In genomic region chr13:107954445-107955261, GRCm38 (mm10) we compare ENCODE assay signal across 7 mouse cellular contexts.
DNase-seq lines count a peak whose midpoint lies in the region; ATAC-seq and TF ChIP-seq lines count a peak whose summit lies in the region.

No protein-coding gene starts in this region.

- DNase-seq in midbrain, embryonic 10.5 days (ENCODE audit: low spot score): peak; percentile 66
- no peak for DNase-seq in midbrain, postnatal 0 days (ENCODE audit: low spot score)
- DNase-seq in limb, embryonic 14.5 days (ENCODE audit: low spot score): no peak
- no peak for DNase-seq in stomach, postnatal 0 days (ENCODE audit: low spot score)
- DNase-seq in layer of hippocampus, postnatal 10 days (ENCODE audit: low spot score in 2 of 2): no peak
- no peak for DNase-seq in cerebellum, adult 2 months

- WGBS in midbrain, embryonic 10.5 days: 5% methylated on average over 16 of the region's 16 CpGs
- WGBS in midbrain, postnatal 0 days: 36% methylated on average over 16 of the region's 16 CpGs
- WGBS in embryonic facial prominence, embryonic 13.5 days: 28% methylated on average over 16 of the region's 16 CpGs
- 38% methylated on average over 16 of the region's 16 CpGs for WGBS in limb, embryonic 14.5 days
- 38% methylated on average over 16 of the region's 16 CpGs for WGBS in stomach, postnatal 0 days
- 60% methylated on average over 16 of the region's 16 CpGs for WGBS in cerebellum, adult 2 months

- H3K4me2 ChIP-seq in midbrain, postnatal 0 days (ENCODE audit: low read depth, low read length, poor library complexity, severe bottlenecking): no peak overlapping the region
- H3K4me2 ChIP-seq in embryonic facial prominence, embryonic 13.5 days: peak overlapping the region; percentile 34
- H3K4me2 ChIP-seq in limb, embryonic 14.5 days (replicated peaks; ENCODE audit: low read depth, low read length, severe bottlenecking): 0 out of 2 replicates have a peak overlapping the region, but pooled peaks have one; percentile 15
- H3K4me2 ChIP-seq in stomach, postnatal 0 days (replicated peaks; ENCODE audit: low read depth): no peak overlapping the region

- TF ChIP-seq POLR2A in limb, embryonic 14.5 days (IDR thresholded peaks at IDR 0.05; ENCODE audit: borderline replicate concordance, extremely low read depth, insufficient read depth, insufficient read length): no peak
- no peak for TF ChIP-seq POLR2A in cerebellum, adult 2 months (IDR thresholded peaks at IDR 0.05; ENCODE audit: borderline replicate concordance, insufficient read depth, low read length)

- TF ChIP-seq CTCF in midbrain, postnatal 0 days (IDR thresholded peaks at IDR 0.05): no peak
- no peak for TF ChIP-seq CTCF in stomach, postnatal 0 days (IDR thresholded peaks at IDR 0.05; ENCODE audit: low read depth)
- TF ChIP-seq CTCF in cerebellum, adult 2 months (IDR thresholded peaks at IDR 0.05; ENCODE audit: borderline replicate concordance, insufficient read depth, low read depth, low read length): no peak

- H3K4me3 ChIP-seq in midbrain, embryonic 10.5 days: peak overlapping the region; percentile 41
- H3K4me3 ChIP-seq in midbrain, postnatal 0 days (ENCODE audit: low read depth, low read length): no peak overlapping the region
- H3K4me3 ChIP-seq in embryonic facial prominence, embryonic 13.5 days: no peak overlapping the region
- no peak overlapping the region for H3K4me3 ChIP-seq in limb, embryonic 14.5 days (replicated peaks; ENCODE audit: low read length)
- no peak overlapping the region for H3K4me3 ChIP-seq in stomach, postnatal 0 days (ENCODE audit: low read depth, low read length)
- no peak overlapping the region for H3K4me3 ChIP-seq in cerebellum, adult 2 months (replicated peaks; ENCODE audit: insufficient read depth, low read depth, low read length)

- H3K9me3 ChIP-seq in midbrain, embryonic 10.5 days (replicated peaks): no peaks in the 10 kb centered on the region
- no peaks in the 10 kb centered on the region for H3K9me3 ChIP-seq in midbrain, postnatal 0 days (ENCODE audit: low read length)
- H3K9me3 ChIP-seq in embryonic facial prominence, embryonic 13.5 days: no peaks in the 10 kb centered on the region
- no peaks in the 10 kb centered on the region for H3K9me3 ChIP-seq in limb, embryonic 14.5 days (ENCODE audit: control insufficient read depth, low read length)
- H3K9me3 ChIP-seq in stomach, postnatal 0 days (ENCODE audit: control insufficient read depth, low read length): no peaks in the 10 kb centered on the region

- no peak for TF ChIP-seq EP300 in stomach, postnatal 0 days (optimal IDR thresholded peaks at IDR 0.05)

- peaks cover 40% of the 10 kb centered on the region for H3K4me1 ChIP-seq in midbrain, embryonic 10.5 days
- 0 out of 2 replicates have a peak, but pooled peaks cover 3% of the 10 kb centered on the region for H3K4me1 ChIP-seq in midbrain, postnatal 0 days (ENCODE audit: insufficient read depth, low read length)
- peaks cover 25% of the 10 kb centered on the region for H3K4me1 ChIP-seq in embryonic facial prominence, embryonic 13.5 days
- H3K4me1 ChIP-seq in limb, embryonic 14.5 days (ENCODE audit: control insufficient read depth, insufficient read depth, low read length): peaks cover 12% of the 10 kb centered on the region; the same call in 1 of the 2 replicates
- H3K4me1 ChIP-seq in stomach, postnatal 0 days (replicated peaks; ENCODE audit: control insufficient read depth, insufficient read depth): peaks cover 7% of the 10 kb centered on the region; the same call in 1 of the 2 replicates
- no peaks in the 10 kb centered on the region for H3K4me1 ChIP-seq in cerebellum, adult 2 months (ENCODE audit: control insufficient read depth, insufficient read depth, low read length)

- ATAC-seq in midbrain, postnatal 0 days (ENCODE audit: low FRiP score): no peak
- no peak for ATAC-seq in embryonic facial prominence, embryonic 13.5 days (ENCODE audit: insufficient number of reproducible peaks, insufficient read depth, low FRiP score, low TSS enrichment, low read depth)
- ATAC-seq in limb, embryonic 14.5 days (ENCODE audit: low FRiP score, low read depth): no peak
- peak; percentile 36; the same call in 1 of the 2 replicates for ATAC-seq in stomach, postnatal 0 days (ENCODE audit: low FRiP score, low TSS enrichment)

- H3K27ac ChIP-seq in midbrain, embryonic 10.5 days (replicated peaks): peak overlapping the region; percentile 93
- H3K27ac ChIP-seq in midbrain, postnatal 0 days (ENCODE audit: low read depth, low read length): no peak overlapping the region
- H3K27ac ChIP-seq in embryonic facial prominence, embryonic 13.5 days: peak overlapping the region; percentile 60
- no peak overlapping the region for H3K27ac ChIP-seq in limb, embryonic 14.5 days (replicated peaks; ENCODE audit: low read depth, low read length)
- H3K27ac ChIP-seq in stomach, postnatal 0 days (replicated peaks): peak overlapping the region; percentile 65
- no peak overlapping the region for H3K27ac ChIP-seq in cerebellum, adult 2 months (ENCODE audit: insufficient read depth, low read length)

- no peaks in the 10 kb centered on the region for H3K27me3 ChIP-seq in midbrain, embryonic 10.5 days (ENCODE audit: low read depth, poor library complexity, severe bottlenecking)
- no peaks in the 10 kb centered on the region for H3K27me3 ChIP-seq in midbrain, postnatal 0 days (ENCODE audit: insufficient read depth, low read length)
- H3K27me3 ChIP-seq in embryonic facial prominence, embryonic 13.5 days: no peaks in the 10 kb centered on the region
- no peaks in the 10 kb centered on the region for H3K27me3 ChIP-seq in limb, embryonic 14.5 days (ENCODE audit: control insufficient read depth, insufficient read depth, low read length)
- no peaks in the 10 kb centered on the region for H3K27me3 ChIP-seq in stomach, postnatal 0 days (ENCODE audit: control insufficient read depth, insufficient read depth, low read length)
- H3K27me3 ChIP-seq in cerebellum, adult 2 months (ENCODE audit: control insufficient read depth, insufficient read depth, low read length): no peaks in the 10 kb centered on the region; the same call in 1 of the 2 replicates

- no peaks in the 10 kb centered on the region for H3K36me3 ChIP-seq in midbrain, embryonic 10.5 days
- no peaks in the 10 kb centered on the region for H3K36me3 ChIP-seq in midbrain, postnatal 0 days (ENCODE audit: insufficient read depth, low read length)
- no peaks in the 10 kb centered on the region for H3K36me3 ChIP-seq in embryonic facial prominence, embryonic 13.5 days
- no peaks in the 10 kb centered on the region for H3K36me3 ChIP-seq in limb, embryonic 14.5 days (ENCODE audit: control insufficient read depth, insufficient read depth, low read length)
- H3K36me3 ChIP-seq in stomach, postnatal 0 days (ENCODE audit: control insufficient read depth, insufficient read depth, low read length): no peaks in the 10 kb centered on the region

- H3K9ac ChIP-seq in midbrain, postnatal 0 days (replicated peaks; ENCODE audit: low read length, poor library complexity, severe bottlenecking): no peak overlapping the region
- H3K9ac ChIP-seq in embryonic facial prominence, embryonic 13.5 days: no peak overlapping the region
- no peak overlapping the region for H3K9ac ChIP-seq in limb, embryonic 14.5 days (ENCODE audit: low read depth, low read length, severe bottlenecking)
- no peak overlapping the region for H3K9ac ChIP-seq in stomach, postnatal 0 days (ENCODE audit: low read length)

Comparison
In these comparisons a context has a peak if more than half of its experiments do, and no peak if none do; other contexts are left out.
1. H3K27ac ChIP-seq: peak in midbrain, embryonic 10.5 days (single experiment), embryonic facial prominence, embryonic 13.5 days (single experiment) and stomach, postnatal 0 days (single experiment); none in midbrain, postnatal 0 days (single experiment), limb, embryonic 14.5 days (single experiment) and cerebellum, adult 2 months (single experiment).
2. H3K4me2 ChIP-seq: peak in embryonic facial prominence, embryonic 13.5 days (single experiment) and limb, embryonic 14.5 days (single experiment); none in midbrain, postnatal 0 days (single experiment) and stomach, postnatal 0 days (single experiment).